Mouse (Mus musculus) ES-E14 (cell line): Measurements from ENCODE around the gene Mrpl23.

Source experiments
- CHD2 ChIP-seq: IDR thresholded peaks from 2 replicates; pipeline ENCODE4 v1.6.1; 2014; ENCODE audit warnings: mild to moderate bottlenecking, low read depth, low read length, inconsistent platforms
- HCFC1 ChIP-seq: IDR thresholded peaks from 2 replicates; pipeline ENCODE4 v1.6.1; 2012; ENCODE audit warnings: low read length, inconsistent platforms, borderline replicate concordance; ENCODE audit not compliant: insufficient read depth
- ZC3H11A ChIP-seq: IDR thresholded peaks from 2 replicates; pipeline ENCODE4 v1.6.1; 2012; ENCODE audit warnings: low read depth, mild to moderate bottlenecking, inconsistent platforms, low read length, borderline replicate concordance

GRCm38 (mm10) chr7:142550935-142551373, 18.5 kb downstream of the Mrpl23 start:
- TF ChIP-seq HCFC1, result no peak
- no peak for TF ChIP-seq CHD2
- TF ChIP-seq ZC3H11A, result no peak
